Comparison of ENCODE assay signal across 11 mouse cellular contexts in the genomic region with DNA sequence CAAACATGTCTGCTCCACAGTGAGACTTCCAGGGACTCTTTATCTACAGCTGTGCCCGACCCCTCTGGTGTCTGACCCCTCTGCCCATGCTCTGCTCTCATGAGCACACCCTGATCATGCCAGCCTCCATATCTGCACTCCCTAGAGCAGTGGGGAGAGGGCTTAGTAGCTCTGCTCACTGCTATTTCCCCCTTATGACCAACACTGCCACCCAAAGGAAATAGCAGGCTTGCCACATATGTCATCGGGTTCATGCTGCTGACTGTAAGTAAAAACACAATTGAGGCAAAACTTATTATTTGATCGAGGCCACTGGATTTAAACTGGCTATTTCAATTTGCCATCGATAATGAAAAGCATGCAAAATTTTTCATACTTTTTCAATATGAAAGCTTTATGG.
A peak's percentile ranks its signal among the peaks of the same experiment; 100 is the strongest.
DNase-seq lines count a peak whose midpoint lies in the region; ATAC-seq and TF ChIP-seq lines count a peak whose summit lies in the region.
"Had no signal": no experiment of that assay in that cellular context is flagged by ENCODE, and none has a peak within 500 bp of the region (broad histone marks: within the 10 kb centered on the region; RNA-seq: fewer than 3 reads in every experiment).

No protein-coding gene starts in this region.

- ATAC-seq in heart, embryonic 12.5 days (ENCODE audit: insufficient number of reproducible peaks, low FRiP score) = no peak
- ATAC-seq in lung, embryonic 14.5 days (ENCODE audit: insufficient read depth) = no peak
- ATAC-seq in megakaryocyte progenitor cell, adult 5-6 weeks (replicated peaks; ENCODE audit: poor library complexity) = peak; percentile 56
- ATAC-seq in inflammation-experienced regulatory T-cells, adult 6 months = no peak
- ATAC-seq in forebrain, embryonic 13.5 days = no peak

- H3K9me3 ChIP-seq in heart, embryonic 12.5 days (replicated peaks) = no peaks in the 10 kb centered on the region
- no peaks in the 10 kb centered on the region for H3K9me3 ChIP-seq in lung, embryonic 14.5 days (ENCODE audit: low read depth, low read length)
- H3K9me3 ChIP-seq in MEL (replicated peaks; ENCODE audit: insufficient read depth, low read length) = no peaks in the 10 kb centered on the region
- no peaks in the 10 kb centered on the region for H3K9me3 ChIP-seq in forebrain, embryonic 13.5 days (replicated peaks)

- WGBS in heart, embryonic 12.5 days = 74% methylated on average over 4 of the region's 4 CpGs
- 86% methylated on average over 4 of the region's 4 CpGs for WGBS in lung, embryonic 14.5 days
- WGBS in forebrain, embryonic 13.5 days = 95% methylated on average over 4 of the region's 4 CpGs

- TF ChIP-seq RAD21 in MEL (IDR thresholded peaks at IDR 0.05; ENCODE audit: low read depth, low read length) = peak; percentile 32

- no peak overlapping the region for H3K4me2 ChIP-seq in heart, embryonic 12.5 days
- H3K4me2 ChIP-seq in lung, embryonic 14.5 days = no peak overlapping the region
- H3K4me2 ChIP-seq in forebrain, embryonic 13.5 days = no peak overlapping the region

- no peaks in the 10 kb centered on the region for H3K36me3 ChIP-seq in heart, embryonic 12.5 days
- H3K36me3 ChIP-seq in lung, embryonic 14.5 days (ENCODE audit: insufficient read depth) = no peaks in the 10 kb centered on the region
- H3K36me3 ChIP-seq in MEL (ENCODE audit: control insufficient read depth in 1 of 2, insufficient read depth in 2 of 2, low read length in 2 of 2) = no peaks in the 10 kb centered on the region
- no peaks in the 10 kb centered on the region for H3K36me3 ChIP-seq in forebrain, embryonic 13.5 days (ENCODE audit: poor library complexity, severe bottlenecking)

- TF ChIP-seq CTCF in lung, embryonic 14.5 days (IDR thresholded peaks at IDR 0.05; ENCODE audit: low read depth) = peak; percentile 28; the same call in 1 of the 2 replicates
- peak in 2 of 3 experiments; percentile 6 to 22; a peak in 2 of 6 replicates for TF ChIP-seq CTCF in MEL (IDR thresholded peaks at IDR 0.05 in 2 of 3, conservative IDR thresholded peaks at IDR 0.05 in 1 of 3; ENCODE audit: control insufficient read depth in 1 of 3, insufficient read depth in 1 of 3, low read depth in 2 of 3, low read length in 3 of 3, poor library complexity in 1 of 3, severe bottlenecking in 1 of 3)

- DNase-seq in heart, adult 8-10 months (ENCODE audit: low spot score) = no peak
- DNase-seq in lung, embryonic 14.5 days = no peak
- no peak for DNase-seq in lung, postnatal 25 days (ENCODE audit: low spot score)
- DNase-seq in MEL (ENCODE audit: low read depth, low spot score) = peak; percentile 14
- DNase-seq: cerebellum, postnatal 14 days; gastrocnemius, postnatal 14 days had no signal

- H3K79me2 ChIP-seq in MEL (ENCODE audit: control insufficient read depth, insufficient read depth, low read length, poor library complexity) = no peaks in the 10 kb centered on the region

- no peak overlapping the region for H3K9ac ChIP-seq in heart, embryonic 12.5 days
- H3K9ac ChIP-seq in lung, embryonic 14.5 days = no peak overlapping the region
- no peak overlapping the region for H3K9ac ChIP-seq in MEL (ENCODE audit: control insufficient read depth, low read depth, low read length, poor library complexity, severe bottlenecking)
- no peak overlapping the region for H3K9ac ChIP-seq in forebrain, embryonic 13.5 days

- peak overlapping the region; percentile 37; the same call in 1 of the 2 replicates for H3K27ac ChIP-seq in heart, embryonic 12.5 days (ENCODE audit: poor library complexity, severe bottlenecking)
- H3K27ac ChIP-seq in lung, embryonic 14.5 days (ENCODE audit: low read depth) = no peak overlapping the region
- no peak overlapping the region for H3K27ac ChIP-seq in MEL (ENCODE audit: control insufficient read depth, low read depth, low read length)
- H3K27ac ChIP-seq in forebrain, embryonic 13.5 days = no peak overlapping the region
- H3K27ac ChIP-seq: macrophage had no signal

- H3K27me3 ChIP-seq in heart, embryonic 12.5 days (replicated peaks) = no peaks in the 10 kb centered on the region
- H3K27me3 ChIP-seq in lung, embryonic 14.5 days (ENCODE audit: insufficient read depth, low read length) = no peaks in the 10 kb centered on the region
- no peaks in the 10 kb centered on the region for H3K27me3 ChIP-seq in MEL (ENCODE audit: control insufficient read depth in 1 of 2, insufficient read depth in 2 of 2, low read length in 2 of 2)
- no peaks in the 10 kb centered on the region for H3K27me3 ChIP-seq in forebrain, embryonic 13.5 days

- H3K4me3 ChIP-seq in heart, embryonic 12.5 days = no peak overlapping the region
- no peak overlapping the region for H3K4me3 ChIP-seq in lung, embryonic 14.5 days (ENCODE audit: low read depth, low read length)
- H3K4me3 ChIP-seq in MEL (ENCODE audit: control insufficient read depth in 1 of 2, insufficient read depth in 1 of 2, low read depth in 2 of 2, low read length in 2 of 2) = no peak overlapping the region
- no peak overlapping the region for H3K4me3 ChIP-seq in forebrain, embryonic 13.5 days

- TF ChIP-seq POLR2A in MEL (IDR thresholded peaks at IDR 0.05; ENCODE audit: control insufficient read depth in 1 of 2, insufficient read depth in 1 of 2, low read depth in 1 of 2, low read length in 2 of 2, poor library complexity in 1 of 2) = no peak

- H3K4me1 ChIP-seq in heart, embryonic 12.5 days (replicated peaks) = peaks cover 24% of the 10 kb centered on the region
- H3K4me1 ChIP-seq in lung, embryonic 14.5 days (ENCODE audit: insufficient read depth) = no peaks in the 10 kb centered on the region
- H3K4me1 ChIP-seq in MEL (ENCODE audit: control insufficient read depth in 1 of 2, insufficient read depth in 2 of 2, low read length in 2 of 2) = no peaks in the 10 kb centered on the region
- no peaks in the 10 kb centered on the region for H3K4me1 ChIP-seq in forebrain, embryonic 13.5 days

- no peak for TF ChIP-seq EP300 in MEL (IDR thresholded peaks at IDR 0.05; ENCODE audit: low read depth in 1 of 2, low read length in 2 of 2)

TF ChIP-seq in MEL, 35 proteins besides CTCF, POLR2A, EP300 and RAD21:
- TF ChIP-seq ZMIZ1 (IDR thresholded peaks at IDR 0.05; ENCODE audit: low read depth, low read length) (no peak), SMC3 (IDR thresholded peaks at IDR 0.05; ENCODE audit: low read depth, low read length) (peak; percentile 29; the same call in 1 of the 2 replicates)
